Mouse (Mus musculus) G1E (cell line): Measurements from ENCODE around the gene Tmem235. TPM values are rescaled to one million over a fixed set of nuclear protein-coding genes. Genes with fewer than 3 reads are reported as not detected.
A peak's percentile ranks its signal among the peaks of the same experiment; 100 is the strongest.

Source experiments
- ATAC-seq: 2 replicates; pipeline ENCODE4 v1.8.0; 2016; ENCODE audit warnings: mild to moderate bottlenecking; ENCODE audit not compliant: insufficient number of reproducible peaks, poor library complexity, low FRiP score, severe bottlenecking; ENCODE audit errors: extremely low read depth
- DNase-seq: peaks from one replicate; pipeline ENCODE4 v3.0.0; 2012; ENCODE audit warnings: low spot score
- H3K27me3 ChIP-seq: 2 replicates; pipeline ENCODE4 v1.6.1; 2012; ENCODE audit warnings: mild to moderate bottlenecking, low read length, inconsistent platforms; ENCODE audit not compliant: insufficient read depth
- H3K36me3 ChIP-seq: replicated peaks from 2 replicates; pipeline ENCODE3; 2012; ENCODE audit warnings: mild to moderate bottlenecking, inconsistent platforms
- H3K4me1 ChIP-seq: 2 replicates; pipeline ENCODE4 v1.6.1; 2012; ENCODE audit warnings: low read depth, low read length, inconsistent platforms, mixed read lengths; ENCODE audit not compliant: insufficient read depth
- H3K4me3 ChIP-seq: 2 replicates; pipeline ENCODE4 v1.5.1; 2012; ENCODE audit warnings: low read depth, mild to moderate bottlenecking, inconsistent platforms, low read length, moderate library complexity, mixed read lengths
- H3K9me3 ChIP-seq: replicated peaks from 2 replicates; pipeline ENCODE4 v1.6.1; 2012; ENCODE audit warnings: inconsistent platforms
- CTCF ChIP-seq: IDR thresholded peaks from 2 replicates; pipeline ENCODE4 v1.5.1; 2012; ENCODE audit warnings: low read depth, low read length, inconsistent platforms, mixed read lengths
- GATA1 ChIP-seq: IDR thresholded peaks from 2 replicates; pipeline ENCODE4 v1.6.1; 2012; ENCODE audit warnings: borderline replicate concordance, low read length, inconsistent platforms, mixed read lengths
- GATA2 ChIP-seq: IDR thresholded peaks from 2 replicates; pipeline ENCODE4 v1.6.1; 2012; ENCODE audit warnings: low read depth, low read length, inconsistent platforms, borderline replicate concordance
- POLR2AphosphoS5 ChIP-seq: IDR thresholded peaks from 2 replicates; pipeline ENCODE4 v1.6.1; 2012; ENCODE audit warnings: low read depth, low read length, inconsistent platforms; ENCODE audit not compliant: insufficient replicate concordance
- TAL1 ChIP-seq: conservative IDR thresholded peaks from 2 replicates; pipeline ENCODE4 v1.6.1; 2012; ENCODE audit warnings: low read depth, low read length, inconsistent platforms, mixed read lengths
- polyA plus RNA-seq: library from polyadenylated mRNA; stranded (reverse); fragments of >175 nt; gene quantifications from 2 replicates; pipeline ENCODE4 v1.2.3, GENCODE M21; 2012
- total RNA-seq, 2 experiments: library from RNA; stranded (forward) in 1 of 2; stranded (reverse) in 1 of 2; fragments of 200-1000 nt in 1 of 2; fragments of >200 nt in 1 of 2; fragmentation: Nextera tagmentation in 1 of 2; gene quantifications; 2 replicates each; pipeline ENCODE4 v1.2.3; 2014 to 2017

Gene Tmem235
- total and polyA plus RNA-seq, 3 experiments: not detected

DNA sequence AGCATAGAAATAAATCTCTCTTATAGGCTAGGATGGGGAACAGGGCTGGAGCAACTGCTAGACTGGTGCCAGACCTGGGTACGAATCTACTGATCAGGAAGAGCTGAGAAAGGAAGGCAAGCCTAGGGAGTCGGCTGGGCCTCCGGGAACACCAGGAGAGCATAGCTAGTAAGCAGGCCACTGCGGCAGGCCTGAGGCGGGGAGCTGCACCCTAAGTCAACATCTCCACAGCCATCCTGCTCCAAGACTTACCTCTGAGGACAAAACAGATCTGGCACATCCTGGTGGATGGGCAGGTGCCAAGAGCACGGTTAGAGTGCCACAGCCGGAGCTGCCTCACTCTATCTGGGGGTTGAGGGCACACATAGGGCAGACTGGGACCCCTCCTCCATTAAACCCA is 40.4 kb upstream of the Tmem235 start:
- H3K4me1 ChIP-seq: peaks cover 88% of the 10 kb centered on the region
- ATAC-seq (no peak), DNase-seq (no peak)
- no peaks in the 10 kb centered on the region for H3K9me3 ChIP-seq
- TF ChIP-seq GATA2: no peak
- TF ChIP-seq CTCF: no peak
- no peak overlapping the region for H3K4me3 ChIP-seq
- peaks cover 94% of the 10 kb centered on the region for H3K36me3 ChIP-seq
- no peaks in the 10 kb centered on the region for H3K27me3 ChIP-seq

DNA sequence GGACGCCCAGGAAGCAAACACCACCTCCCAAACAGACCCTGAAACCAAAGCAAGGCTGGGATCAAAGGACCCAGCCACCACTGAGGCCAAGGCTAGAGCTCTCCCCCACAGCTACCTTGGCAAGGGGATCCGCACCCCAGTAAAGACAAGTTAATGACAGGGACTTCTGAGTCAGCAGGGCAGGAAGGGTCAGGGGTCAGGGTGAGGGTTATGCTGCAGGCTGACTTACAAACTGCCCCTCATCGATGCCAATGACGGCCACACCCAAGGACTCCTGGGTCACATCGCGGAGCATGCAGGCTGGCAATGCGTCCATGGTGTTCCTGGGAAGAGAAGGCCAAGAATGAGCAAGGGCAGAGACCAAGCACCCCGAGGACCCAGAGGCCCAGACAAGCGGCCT is 38.7 kb upstream of the Tmem235 start:
- Histone ChIP-seq H3K4me1 (peaks cover 89% of the 10 kb centered on the region), H3K36me3 (peaks cover 77% of the 10 kb centered on the region)

DNA sequence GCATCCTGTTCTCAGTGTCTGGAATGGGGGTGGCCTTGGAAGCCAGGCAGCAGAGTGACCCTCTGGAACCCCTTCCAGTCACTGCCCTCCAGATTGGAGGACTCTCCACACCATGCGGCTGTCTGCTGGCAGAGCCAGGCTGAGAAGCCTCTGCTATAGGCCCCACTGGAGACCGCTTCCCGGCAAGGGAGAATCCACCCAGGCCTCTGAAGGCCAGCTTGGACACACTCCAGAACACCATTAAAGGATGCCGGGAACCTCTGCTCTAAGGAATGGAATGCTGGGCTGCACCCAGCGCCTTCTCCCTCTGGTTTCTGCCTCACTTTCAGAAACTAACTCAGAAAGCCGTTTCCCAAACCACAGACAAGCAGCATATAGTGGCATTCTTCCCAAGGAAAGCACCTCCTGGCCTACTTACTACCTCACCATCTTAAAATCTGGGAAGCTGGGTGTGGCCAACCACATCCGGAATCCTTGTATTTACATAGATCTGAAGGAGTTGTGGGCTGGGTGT is 37.8 kb upstream of the Tmem235 start:
- peaks cover 68% of the 10 kb centered on the region for H3K36me3 ChIP-seq

More for the DNA sequence above, 38.7 kb upstream of the Tmem235 start:
- H3K27me3 ChIP-seq: no peaks in the 10 kb centered on the region
- no peak for ATAC-seq
- DNase-seq: no peak
- no peaks in the 10 kb centered on the region for H3K9me3 ChIP-seq
- H3K4me3 ChIP-seq: peak overlapping the region; percentile 40; the same call in 1 of the 2 replicates
- TF ChIP-seq CTCF (no peak), GATA2 (no peak), TAL1 (no peak), POLR2AphosphoS5 (no peak), GATA1 (no peak)

DNA sequence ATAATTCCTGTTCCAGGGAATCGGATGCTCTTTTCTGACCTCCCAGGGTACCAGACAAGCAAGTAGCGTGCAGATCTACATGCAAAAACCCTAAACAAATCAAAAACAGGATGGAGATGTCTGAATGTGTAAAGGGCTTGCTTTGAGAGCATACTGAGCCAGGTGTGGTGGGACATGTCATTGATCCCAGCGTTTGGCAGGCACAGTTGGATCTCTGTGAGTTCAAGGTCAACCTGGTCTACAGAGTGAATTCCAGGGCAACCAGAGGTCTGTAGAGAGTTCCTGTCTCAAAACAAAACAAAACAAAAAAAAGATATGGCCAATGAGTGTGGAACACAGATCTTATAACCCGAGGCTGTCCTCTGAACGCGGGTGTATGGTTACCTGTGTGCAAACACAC is 37.1 kb upstream of the Tmem235 start:
- TF ChIP-seq TAL1 (no peak), GATA2 (no peak)
- Histone ChIP-seq H3K4me1 (peaks cover 90% of the 10 kb centered on the region), H3K27me3 (no peaks in the 10 kb centered on the region), H3K9me3 (no peaks in the 10 kb centered on the region), H3K4me3 (no peak overlapping the region), H3K36me3 (peaks cover 62% of the 10 kb centered on the region)
- ATAC-seq (no peak), DNase-seq (no peak)

More for the DNA sequence above, 37.8 kb upstream of the Tmem235 start:
- Histone ChIP-seq H3K27me3 (no peaks in the 10 kb centered on the region), H3K4me1 (peaks cover 91% of the 10 kb centered on the region), H3K4me3 (peak overlapping the region; percentile 10; the same call in 1 of the 2 replicates), H3K9me3 (no peaks in the 10 kb centered on the region)
- TF ChIP-seq CTCF (no peak), POLR2AphosphoS5 (no peak), GATA2 (no peak), GATA1 (no peak), TAL1 (no peak)
- ATAC-seq (no peak), DNase-seq (no peak)

DNA sequence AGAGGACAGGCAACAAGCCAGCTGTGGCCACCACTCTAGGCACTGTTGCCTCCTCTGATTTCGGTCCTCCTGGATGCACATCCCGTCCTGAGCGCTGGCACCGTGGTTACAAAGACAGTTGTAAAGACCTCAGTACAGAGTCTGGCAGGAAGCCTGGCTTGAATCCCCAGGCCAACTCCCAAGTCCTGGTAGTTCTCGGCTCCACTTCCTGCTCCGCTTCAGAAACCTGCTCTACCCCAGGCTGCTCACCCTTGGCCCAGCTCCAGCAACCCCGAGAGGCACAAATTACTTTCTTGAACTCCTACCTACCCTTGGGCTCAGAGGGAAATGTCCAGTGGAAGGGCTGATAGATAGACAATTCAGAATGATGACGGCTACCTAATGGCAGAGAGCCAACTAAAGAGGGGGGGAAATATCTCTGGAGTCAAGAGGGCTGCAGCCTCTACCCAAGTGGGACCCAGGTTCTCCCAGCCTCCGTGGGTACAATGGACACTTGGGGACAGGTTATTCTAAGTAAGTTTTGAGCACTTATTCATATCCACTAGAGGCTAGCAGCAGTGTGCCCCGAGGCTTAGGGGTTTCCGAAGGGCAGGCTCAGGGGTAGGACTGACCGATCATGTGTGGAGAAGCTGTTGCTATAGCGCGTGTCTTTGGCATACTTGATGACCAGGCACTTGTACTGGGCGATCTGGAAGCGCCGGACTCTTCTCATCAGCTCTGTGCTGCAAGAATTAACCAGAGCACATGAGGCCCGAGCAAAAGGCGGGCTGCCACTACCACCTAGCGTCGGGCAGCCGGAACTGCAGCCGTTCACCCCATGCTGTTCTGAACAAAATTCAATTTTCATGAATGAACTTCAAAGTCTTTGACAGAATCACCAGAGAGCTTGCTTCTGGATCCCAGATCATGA is 36.2 kb upstream of the Tmem235 start:
- Histone ChIP-seq H3K4me1 (peaks cover 89% of the 10 kb centered on the region), H3K36me3 (peaks cover 52% of the 10 kb centered on the region), H3K27me3 (no peaks in the 10 kb centered on the region), H3K4me3 (peak overlapping the region; percentile 79), H3K9me3 (no peaks in the 10 kb centered on the region)
- TF ChIP-seq TAL1 (no peak), CTCF (peak; percentile 75)
- DNase-seq: peak; percentile 70
- ATAC-seq: 0 out of 2 replicates have a peak, but pooled peaks have one; percentile 36

DNA sequence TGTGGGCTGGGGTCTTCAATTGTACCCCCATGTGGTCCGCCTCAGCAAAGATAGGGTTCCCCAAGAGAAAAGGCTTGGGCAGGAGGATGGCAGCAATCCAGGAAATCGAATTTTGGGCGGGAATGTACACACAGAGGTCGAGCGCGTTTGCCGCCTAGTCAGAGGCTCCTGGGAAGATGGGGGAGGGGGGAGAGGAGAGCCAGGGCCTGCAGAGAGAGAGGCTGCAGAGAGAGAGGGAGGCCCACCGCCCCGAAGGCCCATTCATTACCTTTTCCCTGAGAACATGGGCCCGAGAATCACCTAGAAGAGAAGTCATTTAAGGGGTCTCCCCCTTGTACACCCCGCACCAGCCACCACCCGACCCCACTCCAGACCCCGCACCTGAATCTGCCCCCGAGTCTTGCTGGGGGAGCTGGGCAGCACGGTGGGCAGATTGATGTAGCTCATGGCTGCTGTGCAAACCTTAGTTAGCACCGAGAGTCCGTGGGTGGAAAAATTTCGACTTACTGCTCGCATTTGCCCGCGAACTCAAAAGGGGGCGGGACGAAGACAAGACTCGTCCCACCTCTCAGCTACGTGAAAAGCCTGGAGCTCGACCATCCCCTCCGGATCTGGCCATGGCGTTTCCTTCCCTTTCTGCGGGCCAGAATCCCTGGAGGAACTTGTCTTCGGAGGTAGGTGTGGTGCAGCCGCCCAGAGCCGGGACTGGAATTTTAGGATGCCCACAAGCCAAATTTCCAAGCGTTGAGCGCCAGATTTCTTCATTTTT is 35.0 kb upstream of the Tmem235 start, which contains the start of the genes Afmid and Tk1:
TSS of gene Afmid (plus strand) at position 592 of the 769 bp plus-strand sequence.
TSS of gene Tk1 (minus strand) at position 760 of the 769 bp plus-strand sequence.
- Histone ChIP-seq H3K27me3 (no peaks in the 10 kb centered on the region), H3K4me3 (peak within 1 kb of the TSS; percentile 79), H3K4me1 (peaks cover 87% of the 10 kb centered on the region), H3K9me3 (no peaks in the 10 kb centered on the region), H3K36me3 (peaks cover 44% of the 10 kb centered on the region)
- peak; percentile 75 for DNase-seq
- ATAC-seq: peak; percentile 50
- TF ChIP-seq CTCF (no peak), GATA2 (no peak), TAL1 (no peak), GATA1 (no peak), POLR2AphosphoS5 (no peak)
